Mouse (Mus musculus): Measurements from ENCODE around the gene Celsr1.
"Not testable (repeated sequence)": the region's sequence is repeated elsewhere in the genome, so short reads cannot be mapped to it uniquely, and the experiment has no call there.

The Celsr1 gene

GRCm38 (mm10) chr15:85889235-85889634 is 144.3 kb downstream of the Celsr1 start:
- DNase-seq: no peak

DNA sequence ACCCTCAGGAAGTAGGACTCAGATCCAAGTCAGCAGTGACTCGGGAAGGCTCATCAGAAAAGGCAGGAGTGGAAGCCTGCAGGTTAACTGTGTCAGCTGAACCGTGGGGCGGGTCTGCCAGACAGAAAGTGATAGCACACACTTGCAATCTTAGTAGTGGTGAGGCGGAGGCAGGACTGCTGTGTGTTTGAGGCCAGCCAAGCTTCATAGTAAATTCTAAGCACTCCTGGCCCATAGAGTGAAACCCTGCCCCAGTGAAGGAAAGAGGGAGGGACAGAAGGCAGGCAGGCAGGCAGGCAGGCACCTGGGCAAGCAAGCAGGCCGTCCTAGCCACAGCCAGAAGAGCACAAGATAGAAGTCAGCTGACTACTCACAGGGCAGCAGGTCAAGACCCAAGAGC is 148.0 kb downstream of the Celsr1 start:
- DNase-seq: no peak

- DNase-seq: no peak
Observed at GRCm38 (mm10) chr15:85879498-85879895, 154.1 kb downstream of the Celsr1 start.

DNA sequence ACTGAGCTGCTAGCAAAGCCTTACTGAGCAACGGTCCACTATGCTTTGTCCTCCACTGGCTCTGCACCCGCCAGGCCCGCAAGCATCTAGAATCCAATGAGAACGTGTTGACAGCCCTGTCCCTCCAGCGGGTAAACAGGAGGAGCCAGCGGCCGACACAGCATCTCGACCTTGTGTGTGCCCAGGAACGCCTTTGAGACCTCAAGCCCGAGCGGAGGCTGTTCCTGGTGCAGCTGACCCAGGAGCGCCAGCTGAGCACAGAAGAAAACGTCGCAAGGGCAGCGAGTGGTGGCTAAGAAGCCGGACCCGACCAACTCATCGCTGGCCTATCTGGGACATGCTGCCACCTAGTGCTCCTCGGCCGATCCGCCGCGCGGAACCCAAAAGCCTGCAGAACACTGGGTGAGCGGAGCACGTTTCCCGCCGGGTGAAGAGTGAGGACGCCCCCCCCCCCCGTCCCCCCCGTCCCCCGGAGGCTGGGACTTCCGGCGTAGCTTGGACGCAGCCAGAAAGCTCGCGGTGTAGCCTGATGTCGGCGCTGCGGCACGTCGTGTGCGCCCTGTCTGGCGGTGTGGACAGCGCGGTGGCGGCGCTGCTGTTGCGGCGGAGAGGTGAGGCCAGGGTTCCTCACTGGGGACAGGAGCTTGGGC is 154.6 kb downstream of the Celsr1 start, which contains the start of gene Trmu:
Trmu (plus strand) TSS at position 465 of the 650 bp plus-strand sequence.
- DNase-seq: peak; percentile 79

- no peak for DNase-seq
Observed at GRCm38 (mm10) chr15:85877336-85877735, 156.2 kb downstream of the Celsr1 start.

DNA sequence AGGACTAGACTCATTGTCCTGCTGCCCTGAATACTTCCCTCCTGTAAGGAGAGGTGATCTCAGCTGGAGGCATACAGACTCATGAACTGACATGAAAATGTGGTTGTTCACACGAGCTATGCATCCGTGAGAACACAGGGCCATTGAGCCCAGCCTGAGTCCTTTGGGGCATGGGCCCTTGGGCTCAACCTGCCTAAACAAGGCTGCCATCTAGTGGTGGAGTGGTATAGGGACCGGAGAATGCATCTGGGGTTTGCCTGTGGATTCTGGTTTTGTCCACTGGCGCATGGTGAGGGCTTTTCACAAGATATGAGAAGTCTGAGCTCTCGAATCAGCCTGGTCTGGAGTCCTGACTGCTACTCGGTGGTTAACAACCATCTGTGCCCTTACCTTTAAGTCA is 165.9 kb downstream of the Celsr1 start:
- peak in 1 of 2 experiments; percentile 31 for DNase-seq

DNA sequence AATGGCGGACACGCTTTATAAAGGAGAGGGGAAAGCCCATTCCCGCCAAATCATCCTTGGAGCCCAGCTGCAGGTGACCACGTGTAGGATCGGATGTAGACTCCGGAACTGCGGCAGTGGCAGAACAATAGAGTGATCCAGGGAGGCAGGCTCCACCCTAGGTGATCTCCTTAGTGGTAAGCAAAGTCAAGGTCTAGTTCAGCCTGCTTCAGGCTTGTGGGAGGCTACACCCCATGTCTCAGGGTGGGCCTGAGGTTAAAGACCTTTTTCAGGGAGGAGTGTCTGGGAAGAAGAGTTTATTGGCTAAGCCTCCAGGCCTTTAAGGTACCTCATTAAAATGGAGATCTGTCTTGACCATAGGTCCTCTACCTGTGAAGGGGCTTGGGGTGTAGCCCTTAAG is 167.7 kb downstream of the Celsr1 start:
- not testable (repeated sequence) for DNase-seq

GRCm38 (mm10) chr15:85859490-85860031 is 174.0 kb downstream of the Celsr1 start, which contains the start of gene Gtse1:
Gene Gtse1 (plus strand): TSS chr15:85859745.
- DNase-seq: peak; percentile 90 to 92

DNA sequence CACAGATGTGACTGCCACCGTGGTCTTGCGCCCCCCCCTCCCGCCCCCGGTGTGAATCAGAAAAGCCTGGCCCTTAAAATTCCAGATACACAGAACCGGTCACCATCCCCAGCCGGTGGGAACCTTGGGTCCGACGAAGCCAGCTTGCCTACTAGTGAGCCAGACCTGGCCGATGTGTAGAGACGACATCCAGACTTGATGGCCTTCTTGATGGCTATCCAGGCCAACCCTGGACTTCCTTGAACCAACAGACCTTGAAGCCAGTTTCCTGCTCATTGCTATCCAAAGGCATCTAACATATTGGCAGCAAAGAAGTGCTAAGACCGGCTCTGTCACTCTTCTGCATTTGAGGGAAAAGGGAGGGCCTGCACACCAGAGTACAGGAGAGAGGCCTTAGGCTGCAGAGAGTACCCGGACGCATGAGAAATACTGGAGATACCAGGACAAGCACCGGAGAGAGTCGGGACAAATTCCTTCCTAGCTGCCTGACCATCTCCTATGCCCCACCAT is 174.5 kb downstream of the Celsr1 start:
- no peak for DNase-seq

- DNase-seq: no peak
Observed at GRCm38 (mm10) chr15:85851656-85852392, 181.8 kb downstream of the Celsr1 start.
